Mouse (Mus musculus) spleen, postnatal 0 days (tissue): ENCODE measurements around the gene Cyp4f39. TPM values are rescaled to one million over a fixed set of nuclear protein-coding genes. Genes with fewer than 3 reads are reported as not detected.

ENCODE experiments used
- polyA plus RNA-seq: library from polyadenylated mRNA; unstranded; fragments of >200 nt; fragmentation: Nextera tagmentation; extraction: Ambion mirVana; gene quantifications from 2 replicates; pipeline ENCODE4 v1.2.1, GENCODE M21; 2015

Gene Cyp4f39
- 0.41 and 1.1 TPM in 2 replicates for polyA plus RNA-seq

GRCm38 (mm10) chr17:32452482-32452881 lies at the start of gene Cyp4f39:
Cyp4f39 (plus strand) TSS chr17:32452723.

GRCm38 (mm10) chr17:32403417-32403816 lies 49.1 kb upstream of the Cyp4f39 start, which contains the start of gene Rasal3:
Rasal3 (minus strand) TSS chr17:32403583.

GRCm38 (mm10) chr17:32424034-32424433 lies 28.5 kb upstream of the Cyp4f39 start, which contains the start of gene Pglyrp2:
Pglyrp2 (minus strand) TSS chr17:32424167.

GRCm38 (mm10) chr17:32505851-32506728 lies 53.6 kb downstream of the Cyp4f39 start, which contains the start of gene Cyp4f17:
Cyp4f17 (plus strand) TSS chr17:32506050.

GRCm38 (mm10) chr17:32536051-32536866 lies 83.7 kb downstream of the Cyp4f39 start, which contains the start of gene Cyp4f16:
Cyp4f16 (plus strand) TSS chr17:32536558.

Other genes starting within 250 kb of the Cyp4f39 start
- 39.8 and 41.1 TPM in 2 replicates for gene Brd4, start 168.0 kb upstream of the Cyp4f39 start, polyA plus RNA-seq
- 41.3 and 43.5 TPM in 2 replicates for gene Akap8, start 131.5 kb upstream of the Cyp4f39 start, polyA plus RNA-seq
- gene Akap8l, start 102.1 kb upstream of the Cyp4f39 start, polyA plus RNA-seq: 46.0 and 54.6 TPM in 2 replicates
- 8.3 and 8.6 TPM in 2 replicates for gene Wiz, start 63.3 kb upstream of the Cyp4f39 start, polyA plus RNA-seq
- 7.5 and 10.2 TPM in 2 replicates for gene Rasal3, start 49.1 kb upstream of the Cyp4f39 start, polyA plus RNA-seq
- 0.57 and 0.84 TPM in 2 replicates for gene Pglyrp2, start 28.6 kb upstream of the Cyp4f39 start, polyA plus RNA-seq
- 2.3 TPM in 2 replicates for gene Cyp4f17, start 53.3 kb downstream of the Cyp4f39 start, polyA plus RNA-seq
- 5.7 and 9.7 TPM in 2 replicates for gene Cyp4f16, start 83.8 kb downstream of the Cyp4f39 start, polyA plus RNA-seq
- 0.05 TPM in 1 of 2 replicates, not detected in the other for gene Cyp4f37, start 168.6 kb downstream of the Cyp4f39 start, polyA plus RNA-seq
- gene Cyp4f40, start 206.2 kb downstream of the Cyp4f39 start, polyA plus RNA-seq: not detected in 2 replicates
- gene Cyp4f15, start 232.9 kb downstream of the Cyp4f39 start, polyA plus RNA-seq: not detected in 2 replicates